Mouse (Mus musculus) urinary bladder, postnatal 4 days (tissue): ENCODE results near the gene Nup50.

Experiments used
- DNase-seq, 2 experiments: peaks; one replicate each; pipeline ENCODE4 v3.0.0; 2021 to 2022; ENCODE audit warnings: low spot score in 2 of 2

The Nup50 gene

DNA sequence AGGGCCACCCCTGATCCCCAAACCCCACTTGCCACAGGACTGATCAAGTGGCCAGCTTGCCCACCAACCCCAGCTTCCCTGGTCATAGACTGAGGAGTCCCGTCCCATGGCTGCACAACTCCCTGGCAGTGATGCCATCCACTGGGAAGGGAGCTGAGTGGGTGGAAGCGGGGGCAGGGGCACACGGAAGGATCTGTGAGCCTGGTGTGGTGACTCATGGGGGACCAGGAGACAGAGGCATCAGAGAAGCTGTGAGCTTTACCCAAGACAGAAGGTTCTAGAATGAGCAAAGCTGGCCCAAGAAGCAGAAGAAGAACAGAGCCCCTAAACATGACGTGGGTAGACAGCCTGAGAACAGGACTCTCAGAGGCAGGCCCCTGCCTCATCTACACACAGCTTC is 26.8 kb downstream of the Nup50 start:
- no peak for DNase-seq

GRCm38 (mm10) chr15:84953259-84953658 is 30.0 kb downstream of the Nup50 start:
- DNase-seq: no peak

GRCm38 (mm10) chr15:84957851-84958250 is 34.6 kb downstream of the Nup50 start:
- DNase-seq: no peak

GRCm38 (mm10) chr15:84958331-84958730 is 35.1 kb downstream of the Nup50 start:
- DNase-seq: no peak

DNA sequence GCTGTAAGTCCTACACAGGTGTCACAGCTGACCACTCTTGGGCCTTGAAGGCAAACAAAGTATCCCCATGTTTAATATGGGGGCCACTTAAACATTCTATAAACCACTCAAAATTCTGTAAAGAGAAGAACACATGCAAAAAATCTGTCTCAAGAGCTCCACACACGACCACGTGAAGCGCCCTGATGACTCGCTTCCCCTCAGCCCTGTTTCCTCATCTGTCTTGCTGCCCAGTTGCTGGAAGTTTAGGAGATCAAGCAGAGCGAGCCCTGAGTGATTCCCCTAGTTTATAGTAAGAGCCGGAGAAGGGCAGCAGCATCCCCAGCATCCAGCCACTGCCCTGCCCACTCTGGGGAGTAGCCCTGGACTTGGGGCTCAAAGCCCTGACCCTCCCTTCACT is 36.7 kb downstream of the Nup50 start:
- no peak for DNase-seq

DNA sequence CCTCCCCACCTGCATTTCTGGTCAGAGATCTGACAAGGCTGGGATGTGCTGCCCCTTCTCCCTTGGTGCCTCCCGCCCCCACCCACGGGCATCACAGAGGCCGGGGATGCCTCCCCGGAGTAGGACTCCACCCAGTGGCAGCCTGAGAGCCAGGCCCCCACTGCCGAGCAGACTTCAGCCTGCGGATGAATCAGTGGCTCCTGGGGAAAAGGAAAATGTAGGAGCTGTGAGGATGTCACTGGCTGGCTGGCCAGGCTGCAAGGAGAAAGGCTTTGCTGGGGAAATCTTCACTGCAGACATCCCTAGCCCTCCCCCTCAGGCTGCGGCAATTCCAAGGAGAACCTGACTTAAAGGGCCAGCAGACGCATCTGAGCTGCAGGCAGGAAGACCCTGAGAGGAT is 37.5 kb downstream of the Nup50 start:
- peak in 1 of 2 experiments; percentile 29 for DNase-seq

DNA sequence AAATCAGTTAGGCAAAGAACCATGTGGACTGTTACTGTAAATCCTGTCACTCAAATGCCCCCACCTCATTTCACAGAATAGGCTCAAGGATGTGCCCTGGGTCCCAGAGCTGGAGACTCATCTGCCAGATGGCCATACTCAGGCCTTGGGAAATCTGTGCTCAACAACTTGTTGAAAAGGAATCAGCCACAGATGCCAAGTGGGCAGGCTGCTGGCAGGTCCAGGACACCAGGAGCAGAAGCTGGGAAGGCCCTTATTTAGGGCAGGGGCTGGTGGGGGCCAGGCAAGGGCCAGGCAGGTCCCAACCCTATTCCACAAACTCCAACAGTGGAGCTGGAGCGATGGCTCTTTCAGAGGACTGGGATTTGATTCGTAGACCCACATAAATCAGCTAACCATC is 39.3 kb downstream of the Nup50 start:
- DNase-seq: no peak

- DNase-seq: no peak
Measured at GRCm38 (mm10) chr15:84964771-84965170, 41.6 kb downstream of the Nup50 start.

GRCm38 (mm10) chr15:84965575-84966360 is 42.6 kb downstream of the Nup50 start:
- DNase-seq: no peak

DNA sequence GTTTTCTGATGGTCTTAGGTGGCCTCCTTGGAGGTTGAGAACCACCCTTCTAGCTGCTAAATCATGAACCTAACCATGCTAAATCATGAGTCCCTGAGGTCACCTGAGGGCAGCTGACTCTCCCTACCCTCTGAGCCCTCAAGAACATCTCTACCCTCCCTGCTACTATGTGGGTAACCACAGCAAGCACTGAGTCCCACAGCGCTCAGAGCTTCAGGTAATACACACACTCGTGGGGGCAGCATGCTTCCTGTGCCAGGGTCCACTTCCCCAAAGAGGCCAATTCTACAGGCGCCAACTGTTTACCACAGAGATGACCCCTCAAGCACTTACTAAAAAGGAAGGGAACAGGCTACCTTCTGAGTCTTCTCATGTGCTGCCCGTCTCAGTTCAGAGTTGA is 45.3 kb downstream of the Nup50 start:
- DNase-seq: no peak

GRCm38 (mm10) chr15:84972860-84973543 is 49.8 kb downstream of the Nup50 start:
- DNase-seq: no peak

GRCm38 (mm10) chr15:84973544-84973871 is 50.3 kb downstream of the Nup50 start:
- DNase-seq: no peak

DNA sequence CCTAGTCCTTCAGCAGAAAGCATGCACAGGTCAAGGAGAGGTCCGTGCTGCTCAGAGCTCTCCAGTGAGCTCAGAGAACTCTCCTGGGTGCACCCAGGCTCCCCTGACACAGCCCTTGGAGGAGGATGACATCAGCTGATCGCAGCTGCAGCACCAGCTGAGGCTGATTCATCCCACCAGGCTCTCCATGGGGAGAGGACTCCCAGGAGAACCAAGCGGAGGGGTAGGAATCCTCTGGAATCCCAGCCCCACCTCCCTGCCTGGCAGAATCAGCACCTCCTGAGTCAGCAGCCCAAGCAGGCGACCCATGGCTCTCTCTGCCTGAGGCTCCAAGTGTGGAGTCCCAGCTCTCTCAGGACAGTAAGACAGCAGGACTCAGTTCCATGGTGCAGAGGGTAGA is 52.5 kb downstream of the Nup50 start:
- no peak for DNase-seq

DNA sequence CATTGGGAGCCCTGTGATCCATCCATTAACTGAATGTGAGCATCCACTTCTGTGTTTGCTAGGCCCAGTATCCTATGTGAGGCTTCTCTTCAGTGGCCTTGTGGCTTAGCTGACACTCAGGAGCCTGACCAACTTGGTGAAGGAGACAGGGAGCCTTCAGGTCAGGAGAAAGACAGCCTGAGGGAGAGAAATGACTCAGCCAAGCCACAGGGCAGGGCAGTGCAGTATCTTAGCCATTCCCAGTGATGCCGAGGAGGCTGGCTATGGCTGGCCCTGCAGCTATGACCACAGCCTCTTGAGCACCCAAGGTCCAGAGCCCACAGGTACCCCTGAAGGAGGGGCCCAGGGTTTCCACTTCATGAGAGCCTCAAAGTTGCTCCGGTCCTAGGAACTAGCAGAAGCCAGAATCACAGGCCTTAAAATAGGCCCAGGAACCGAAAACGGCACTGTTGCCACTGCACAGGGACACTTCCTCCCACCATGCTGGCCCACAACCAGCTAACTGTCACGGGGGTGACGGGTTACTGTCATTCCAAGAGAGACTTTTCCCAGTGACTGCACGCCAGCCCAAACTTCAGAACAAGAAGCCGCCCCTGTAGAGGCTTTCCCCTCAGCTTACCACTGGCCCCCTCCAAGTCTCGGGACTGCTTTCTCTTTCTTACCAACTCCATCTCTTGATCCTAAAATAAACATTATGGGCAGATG is 58.5 kb downstream of the Nup50 start:
- no peak for DNase-seq

DNA sequence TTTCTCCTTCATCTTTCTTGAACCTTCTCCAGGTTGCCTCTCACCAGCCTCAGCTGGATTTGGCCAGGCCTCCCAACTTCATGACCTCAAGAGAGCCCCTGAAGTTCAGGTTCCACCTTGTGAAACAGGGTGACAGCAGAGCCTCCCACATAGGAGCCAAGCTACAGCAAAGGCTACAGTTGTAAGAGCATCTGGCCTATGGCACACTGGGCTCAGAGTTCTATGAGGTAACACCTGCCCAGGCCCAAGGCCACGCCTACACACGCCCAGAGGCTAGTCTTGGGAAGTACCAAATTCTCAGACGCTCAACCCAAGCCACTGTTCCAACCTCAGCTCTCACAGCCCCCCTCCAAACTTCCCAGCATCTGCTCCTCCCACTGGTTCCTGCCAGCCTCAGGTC is 59.7 kb downstream of the Nup50 start:
- no peak for DNase-seq

DNA sequence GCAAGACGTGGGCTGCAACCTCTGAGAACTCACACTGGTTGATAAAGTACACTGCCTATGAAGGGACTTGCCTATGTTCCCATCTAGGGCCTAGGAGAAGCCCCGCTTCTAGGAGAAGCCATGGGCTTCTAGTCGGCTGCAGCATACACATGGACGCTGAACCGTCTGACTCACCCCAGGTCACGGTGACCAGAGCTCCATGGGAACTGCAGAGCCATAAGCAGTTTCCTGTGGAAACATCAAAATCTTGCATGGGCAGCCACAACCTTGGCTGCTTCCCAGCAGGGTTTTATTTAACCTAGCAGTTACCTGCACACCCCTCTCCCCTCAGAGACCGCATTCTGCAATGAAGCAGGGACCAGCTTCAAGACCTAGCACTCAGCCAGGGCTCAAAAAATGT is 60.5 kb downstream of the Nup50 start:
- DNase-seq: no peak

DNA sequence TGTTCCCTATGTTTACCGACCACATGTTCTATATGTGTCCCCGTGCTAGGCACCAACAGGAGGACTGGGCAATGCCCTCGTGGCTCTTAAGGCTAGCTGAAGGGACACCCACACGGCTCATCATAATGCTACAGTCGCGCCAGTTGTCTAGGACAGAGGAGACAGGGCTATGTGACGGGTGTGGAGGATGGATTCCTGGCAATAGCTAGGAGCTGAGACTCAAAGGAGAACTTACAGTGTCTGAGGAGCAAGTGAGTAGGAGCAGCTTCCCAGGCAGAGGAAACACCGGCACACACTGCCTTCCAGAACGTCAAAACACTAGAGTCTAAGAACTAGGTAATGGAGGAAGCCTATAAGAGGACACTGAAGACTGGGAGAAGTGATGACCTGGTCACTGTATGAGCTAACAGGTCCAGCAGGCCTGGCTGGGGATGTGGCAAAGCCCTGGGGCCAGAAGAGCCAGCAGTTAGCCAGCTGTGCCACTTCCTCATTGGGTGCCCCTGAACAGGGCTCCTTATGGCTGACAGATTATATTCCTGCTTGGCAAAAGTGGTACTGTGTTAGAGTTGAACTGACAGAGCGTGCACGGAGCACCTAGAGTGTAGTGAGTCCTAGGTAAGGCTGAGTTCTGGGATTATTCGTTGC is 62.4 kb downstream of the Nup50 start:
- DNase-seq: no peak

DNA sequence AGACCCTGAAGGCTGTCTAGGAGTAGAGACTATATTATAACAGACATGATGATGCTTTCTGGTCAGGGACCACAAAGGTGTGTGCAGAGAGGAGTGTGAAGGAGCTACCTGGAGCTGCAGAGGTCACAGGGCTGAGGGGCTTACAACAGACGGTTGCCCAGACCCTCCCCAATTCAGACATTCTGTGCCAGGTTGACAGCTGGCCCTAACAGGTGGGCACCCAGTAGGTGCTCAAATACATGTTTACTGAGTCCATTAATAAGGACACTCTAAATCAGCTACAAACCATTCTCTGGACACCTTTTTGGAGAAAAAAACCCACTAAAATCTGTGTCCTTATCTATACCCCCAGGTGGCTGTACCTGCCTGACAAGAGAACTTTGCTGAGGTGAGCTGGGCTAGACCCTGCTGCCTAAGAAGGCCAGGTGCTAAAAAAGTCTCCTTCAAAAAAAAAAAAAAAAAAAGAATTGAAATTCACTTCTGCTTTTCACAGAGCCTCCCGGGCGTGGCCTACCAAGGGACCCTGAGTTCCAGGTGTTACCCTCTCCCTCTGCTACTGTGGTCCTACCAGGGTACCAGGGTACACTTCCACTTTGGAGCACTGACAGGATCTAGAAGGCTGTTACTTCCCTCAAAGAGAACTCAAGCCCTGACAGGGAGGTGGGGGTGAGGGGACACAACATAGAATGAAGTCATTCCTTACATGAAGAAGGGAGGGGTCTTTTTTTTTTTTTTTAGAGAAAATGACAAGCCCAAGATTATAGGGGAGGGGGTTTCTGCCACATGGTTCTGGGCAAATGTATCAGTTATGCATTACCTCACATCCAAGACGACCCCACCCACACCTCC is 63.2 kb downstream of the Nup50 start:
- DNase-seq: no peak

- DNase-seq: no peak
Measured at GRCm38 (mm10) chr15:84987020-84987815, 64.0 kb downstream of the Nup50 start.
